Mouse (Mus musculus) urinary bladder, postnatal 10 days (tissue): Measurements from ENCODE around the gene Apold1.

Experiments
- DNase-seq: peaks from one replicate; pipeline ENCODE4 v3.0.0; 2022; ENCODE audit warnings: low spot score

Gene Apold1

DNA sequence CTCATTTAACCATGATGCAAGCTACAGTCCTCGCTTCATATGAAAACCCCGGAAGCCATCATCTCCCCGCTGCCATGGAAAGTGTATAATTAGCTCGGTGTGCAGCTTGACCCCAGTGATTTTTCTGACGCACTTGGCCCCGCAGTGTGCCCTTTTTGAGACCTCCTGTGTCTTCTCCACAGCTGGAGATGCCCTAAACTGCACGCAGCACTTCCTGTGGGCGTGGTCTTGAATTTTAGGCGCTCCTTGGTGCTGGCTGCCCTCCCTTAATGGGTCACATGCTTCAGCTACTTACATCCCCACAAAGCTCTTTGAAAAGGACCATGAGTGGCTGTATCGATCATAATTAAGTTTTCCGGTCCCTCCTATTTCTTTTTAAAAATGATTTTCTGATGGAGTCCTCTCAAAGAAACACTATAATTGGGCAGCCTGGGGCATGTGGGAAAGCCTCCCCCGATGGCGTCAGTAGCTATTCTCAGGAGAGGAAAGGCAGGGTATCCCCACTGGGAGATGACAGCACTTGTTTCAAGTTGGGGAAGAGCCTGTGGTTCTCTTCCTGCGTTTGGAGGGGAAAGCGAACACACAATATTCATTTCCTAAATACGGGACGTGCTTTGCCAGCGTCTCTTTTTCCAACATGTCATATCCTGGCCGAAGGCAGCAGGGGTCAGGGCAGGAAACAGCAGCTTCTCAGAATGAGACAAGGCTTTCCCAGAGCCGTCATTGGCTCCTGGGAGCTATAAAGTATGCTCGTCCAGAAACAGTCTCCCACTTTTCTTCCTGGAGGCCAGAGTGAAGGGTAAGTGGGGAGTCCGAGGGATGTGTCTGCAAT, at the start of gene Apold1:
TSS of gene Apold1 (plus strand) at position 488 of the 832 bp plus-strand sequence.
- DNase-seq, result no peak

DNA sequence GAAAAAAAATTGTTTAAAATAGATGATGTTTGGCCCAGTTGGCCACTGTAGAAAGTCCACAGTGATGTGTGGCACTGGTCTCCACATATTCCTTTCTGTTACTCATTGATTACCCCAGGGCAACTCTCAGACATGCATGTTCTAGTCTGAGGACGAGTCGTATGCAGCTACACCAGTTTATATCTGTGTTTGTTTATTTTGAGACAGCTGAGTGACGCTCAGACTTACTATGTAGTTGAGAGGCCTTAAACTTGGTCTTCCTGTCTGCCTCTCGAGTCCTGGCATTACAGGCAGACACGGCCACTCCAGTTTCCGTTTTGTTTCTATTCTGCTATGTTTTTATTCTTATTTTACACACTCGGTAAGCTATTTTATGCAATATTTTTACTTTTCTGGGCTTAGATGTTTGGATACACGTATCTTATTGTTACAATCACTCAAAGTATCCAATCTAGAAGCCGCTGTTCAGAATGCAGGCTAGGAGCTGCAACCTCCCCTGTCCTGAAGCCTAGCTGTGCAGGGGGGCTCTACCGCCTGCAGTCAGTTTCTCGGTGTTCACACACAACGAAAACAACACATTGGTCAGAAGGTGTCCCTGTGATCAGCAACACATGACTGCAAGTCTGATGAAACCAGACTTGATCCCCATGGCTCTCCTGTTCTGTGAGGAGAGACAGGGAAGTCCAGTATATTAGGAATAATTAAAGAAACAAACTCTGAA, 48.9 kb upstream of the Apold1 start:
- no peak for DNase-seq

DNA sequence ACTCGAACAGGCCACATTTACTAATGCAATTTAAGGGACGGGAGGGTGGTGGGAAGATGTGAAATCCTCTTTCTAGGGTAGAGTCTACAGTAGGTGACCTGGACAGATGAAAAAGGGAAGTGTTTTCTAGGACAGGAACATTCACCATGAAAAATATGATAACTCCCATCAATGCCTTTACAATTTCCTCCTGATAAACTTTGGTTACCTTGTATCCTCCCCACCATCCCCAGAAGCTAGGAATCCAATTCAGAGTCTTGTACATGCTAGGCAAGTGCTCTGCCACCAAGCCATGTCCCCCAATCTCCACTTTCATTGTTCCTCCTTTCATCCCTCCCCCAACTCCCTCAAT, 48.3 kb upstream of the Apold1 start:
- DNase-seq, result no peak

DNA sequence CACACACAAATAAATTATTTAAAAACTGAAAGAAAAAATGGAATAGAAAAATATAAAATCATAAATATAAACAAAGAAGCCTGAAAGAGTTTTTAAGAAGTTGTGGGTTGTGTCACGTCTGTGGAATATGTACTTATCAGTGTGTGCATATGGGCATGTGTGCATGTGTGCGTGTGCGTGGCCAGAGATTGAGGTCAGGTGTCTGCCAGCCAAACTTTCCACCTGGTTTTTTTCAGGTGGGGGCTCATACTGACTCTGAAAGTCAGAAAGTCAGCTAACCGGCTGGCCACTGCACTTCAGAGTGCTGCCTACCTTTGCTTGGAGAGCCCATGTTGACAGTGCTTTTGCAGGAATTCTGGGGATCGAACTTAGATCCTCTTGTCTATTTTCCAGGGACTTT, 47.2 kb upstream of the Apold1 start:
- no peak for DNase-seq

DNA sequence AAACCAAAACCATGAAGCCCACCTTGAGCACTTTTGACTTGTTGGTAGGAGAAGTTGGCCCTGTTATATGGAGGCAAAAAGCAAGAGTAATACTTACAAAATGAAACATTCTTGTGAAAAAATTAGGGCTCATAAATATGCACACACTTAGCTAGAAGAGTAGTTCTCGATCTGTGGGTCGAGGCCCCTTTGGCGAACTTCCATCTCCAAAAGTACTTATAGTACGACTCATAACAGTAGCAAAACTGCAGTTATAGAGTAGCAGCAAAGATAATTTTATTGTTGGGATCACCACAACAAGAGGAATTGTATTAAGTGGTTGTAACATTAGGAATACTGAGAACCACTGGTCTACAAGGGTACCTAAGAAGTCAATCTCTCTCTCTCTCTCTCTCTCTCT, 41.7 kb upstream of the Apold1 start:
- no peak for DNase-seq

DNA sequence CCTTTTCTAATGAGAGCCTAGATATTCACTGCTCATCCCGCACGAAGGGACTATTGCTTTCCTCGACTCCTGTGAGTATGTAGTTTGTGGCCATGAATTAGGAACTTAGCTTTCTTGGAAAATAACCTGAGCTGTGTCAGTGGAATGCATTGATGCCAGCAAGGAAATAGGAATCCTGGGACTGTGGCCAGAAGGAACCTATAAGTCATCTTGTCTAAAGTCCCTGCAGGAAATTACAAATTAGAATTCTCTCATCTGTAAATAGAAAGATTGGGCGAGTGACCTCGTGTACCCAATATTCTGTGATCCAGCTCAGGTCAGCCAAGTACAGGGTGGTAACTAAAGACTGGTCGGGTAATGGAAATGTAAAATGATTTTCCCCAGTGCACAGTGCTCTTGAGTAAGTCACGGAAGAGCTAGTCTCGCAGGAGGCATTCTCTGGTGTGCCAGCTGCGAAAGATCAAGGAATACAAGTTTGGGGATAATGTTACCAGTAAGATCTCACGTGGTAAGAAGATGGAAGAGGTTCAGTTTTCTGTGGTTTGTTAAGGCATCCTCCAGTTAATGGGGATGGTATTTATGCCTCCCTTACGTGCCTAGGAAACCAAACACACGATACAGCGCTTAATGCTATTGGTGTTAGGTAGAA, 37.6 kb upstream of the Apold1 start:
- DNase-seq, result no peak

DNA sequence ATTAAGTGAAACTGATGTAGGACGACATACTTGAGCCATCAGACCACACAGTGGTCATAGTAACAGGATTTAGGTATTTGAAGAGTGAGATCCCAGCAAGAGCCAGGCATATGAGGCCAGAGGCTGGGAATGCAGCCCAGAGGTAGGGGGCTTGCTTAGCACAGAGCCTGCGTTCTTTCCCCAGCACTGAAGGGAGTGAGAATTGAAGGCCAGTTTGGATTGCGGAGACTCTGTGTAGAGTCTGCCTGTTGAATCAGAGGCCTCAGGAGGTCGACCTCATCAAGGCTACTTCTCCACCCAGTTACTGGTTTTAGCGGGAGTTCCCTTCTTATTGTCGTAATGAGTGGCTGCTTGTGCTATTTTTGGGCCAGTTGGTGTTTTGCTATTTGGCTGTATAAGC, 35.5 kb upstream of the Apold1 start:
- DNase-seq, result no peak

DNA sequence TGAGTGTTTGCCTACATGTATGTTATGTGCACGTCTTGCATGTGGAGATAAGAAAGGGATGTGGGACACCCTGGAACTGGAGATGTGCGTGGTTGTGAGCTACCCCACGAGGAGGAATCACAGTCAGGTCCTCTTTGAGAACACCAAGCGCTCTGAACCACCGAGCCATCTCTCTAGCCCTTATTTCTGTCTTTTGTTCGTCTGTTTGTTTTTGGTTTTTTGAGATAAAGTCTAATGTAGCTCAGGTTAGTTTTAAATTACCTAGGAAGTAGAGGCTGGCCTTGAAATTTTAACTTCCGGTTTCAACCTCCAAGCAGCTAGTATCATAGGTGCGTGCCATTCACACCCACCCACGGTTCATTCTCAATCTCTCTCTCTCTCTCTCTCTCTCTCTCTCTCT, 34.7 kb upstream of the Apold1 start:
- DNase-seq, result no peak

DNA sequence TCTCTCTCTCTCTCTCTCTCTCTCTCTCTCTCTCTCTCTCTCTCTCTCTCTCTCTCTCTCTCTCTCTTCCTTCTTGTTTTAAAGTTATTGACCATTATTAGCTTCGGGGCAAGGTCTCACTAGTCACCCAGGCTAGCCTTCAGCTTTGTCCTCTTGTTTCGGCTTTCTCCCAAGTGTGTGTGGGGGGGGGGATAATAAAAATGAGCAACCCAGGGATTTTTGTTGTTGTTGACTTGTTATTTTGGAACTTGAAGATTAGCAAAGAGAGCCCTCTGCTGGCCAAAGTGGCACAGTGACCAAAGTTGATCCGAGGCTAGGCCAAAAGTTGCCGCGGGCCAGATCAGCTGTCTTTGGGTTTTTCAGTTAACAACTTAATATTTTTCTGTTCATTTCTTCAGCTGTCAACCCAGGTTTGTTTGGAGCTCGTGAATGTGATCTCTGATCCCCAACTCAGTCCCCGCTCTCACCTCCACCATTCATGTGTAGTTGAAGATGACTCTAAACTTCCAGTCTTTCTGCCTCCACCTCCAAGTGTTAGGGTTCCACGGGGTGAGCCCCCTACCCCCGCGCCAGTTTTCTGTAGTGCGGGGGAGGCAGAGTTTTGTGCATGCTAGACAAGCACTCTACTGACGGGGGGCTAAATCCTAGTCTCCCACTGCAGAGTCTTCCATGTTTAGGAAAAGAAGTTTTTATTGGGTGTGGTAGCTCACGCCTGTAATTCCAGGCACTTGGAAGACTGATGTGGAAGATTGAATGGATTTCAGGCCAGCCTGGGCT, 34.0 kb upstream of the Apold1 start:
- no peak for DNase-seq

DNA sequence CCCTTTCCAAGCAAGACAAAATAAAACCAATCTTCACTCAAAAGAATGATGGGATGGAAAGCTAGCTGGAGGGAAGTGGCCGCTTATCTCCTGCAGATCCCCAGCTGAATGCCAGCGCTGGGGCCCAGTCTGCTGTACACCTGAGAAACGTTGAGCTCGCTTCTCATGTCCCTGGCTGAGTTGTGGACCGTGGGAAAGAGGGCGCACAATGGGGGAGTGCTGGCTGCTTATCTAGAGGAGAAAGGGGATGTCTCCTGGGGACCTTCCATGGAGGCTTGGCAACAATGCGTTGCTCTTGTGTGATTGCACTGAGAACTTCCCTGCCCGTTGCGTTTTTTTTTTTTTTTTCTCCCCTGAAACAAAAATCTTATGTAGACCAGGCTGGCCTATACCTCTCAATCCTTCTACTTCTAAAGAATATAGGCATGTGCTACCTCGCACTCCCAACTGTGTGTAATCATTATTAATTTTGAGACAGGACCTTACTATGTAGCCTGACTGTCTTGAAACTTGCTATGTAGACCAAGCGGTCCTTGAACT, 32.9 kb upstream of the Apold1 start:
- DNase-seq, result no peak

DNA sequence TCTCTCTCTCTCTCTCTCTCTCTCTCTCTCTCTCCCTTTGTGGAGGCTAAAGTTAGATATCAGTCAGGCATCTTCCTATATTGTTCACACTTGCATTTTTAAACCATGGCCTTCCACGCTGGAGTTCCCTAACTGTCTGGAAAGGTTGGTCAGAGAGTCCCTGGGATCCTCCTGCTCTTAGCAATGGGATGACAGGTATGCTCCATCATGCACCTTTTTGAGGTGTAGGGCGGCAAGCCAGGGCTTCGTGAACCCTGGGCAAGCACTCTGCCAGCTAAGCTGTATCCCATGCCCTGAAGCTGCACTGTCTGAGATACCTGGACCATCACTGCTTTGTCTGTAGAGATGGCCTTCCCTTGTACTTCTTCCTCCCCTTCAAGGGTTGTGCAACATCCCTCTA, 32.3 kb upstream of the Apold1 start:
- DNase-seq, result no peak

DNA sequence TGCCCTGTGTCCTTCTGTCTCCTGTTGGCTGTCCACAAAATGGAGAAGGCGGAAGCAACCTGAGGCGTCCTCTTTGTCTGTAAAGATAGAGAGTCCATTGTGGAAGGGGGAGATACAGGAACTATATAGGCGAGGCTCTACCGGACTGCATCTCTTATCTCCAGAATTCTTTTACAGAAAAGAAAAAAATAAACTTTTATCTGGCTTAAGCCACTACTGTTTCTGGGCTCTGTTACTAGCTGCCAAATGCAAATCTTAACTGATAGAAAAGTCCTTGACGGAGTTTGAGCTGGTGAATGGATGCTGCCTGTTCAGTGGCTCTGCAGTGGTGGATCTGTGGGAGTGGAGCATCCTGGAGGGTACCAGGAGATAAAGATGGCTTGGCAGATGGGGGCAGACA, 30.2 kb upstream of the Apold1 start:
- no peak for DNase-seq

DNA sequence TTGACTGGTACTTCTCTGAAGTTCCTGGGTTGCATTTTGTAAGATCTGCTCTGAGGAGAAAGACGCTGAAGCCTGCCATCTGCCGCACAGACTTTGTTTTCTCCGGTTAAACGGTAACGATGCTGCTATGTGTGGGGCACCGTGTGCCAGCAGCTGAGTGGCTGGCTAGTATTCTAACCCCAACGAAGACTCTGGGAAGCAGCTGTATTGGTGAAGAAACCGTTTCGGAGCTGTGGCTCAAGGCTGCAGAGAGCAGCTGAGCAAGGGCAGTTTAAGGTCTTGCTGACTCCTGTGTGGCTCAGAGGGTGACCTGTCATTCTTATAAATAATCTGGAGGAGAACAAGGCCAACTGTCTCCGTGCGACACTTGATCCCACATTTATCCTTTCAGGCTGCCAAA, 27.5 kb upstream of the Apold1 start:
- no peak for DNase-seq

DNA sequence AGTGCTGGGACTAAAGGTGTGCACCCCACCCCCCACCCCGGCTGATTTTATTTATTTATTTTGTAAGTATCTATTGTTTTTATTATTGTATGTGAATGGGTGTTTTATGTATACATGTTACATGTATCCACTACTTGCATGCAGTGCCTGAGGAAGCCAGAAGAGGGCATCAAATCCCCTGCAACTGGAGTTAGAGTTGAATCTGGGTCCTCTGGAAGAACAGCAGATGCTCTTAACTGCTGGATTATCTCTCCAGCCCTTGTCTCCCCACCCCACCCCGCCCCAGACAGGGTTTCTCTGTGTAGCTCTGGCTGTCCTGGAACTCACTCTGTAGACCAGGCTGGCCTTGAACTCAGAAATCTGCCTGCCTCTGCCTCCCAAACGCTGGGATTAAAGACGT, 25.1 kb upstream of the Apold1 start:
- DNase-seq, result no peak

DNA sequence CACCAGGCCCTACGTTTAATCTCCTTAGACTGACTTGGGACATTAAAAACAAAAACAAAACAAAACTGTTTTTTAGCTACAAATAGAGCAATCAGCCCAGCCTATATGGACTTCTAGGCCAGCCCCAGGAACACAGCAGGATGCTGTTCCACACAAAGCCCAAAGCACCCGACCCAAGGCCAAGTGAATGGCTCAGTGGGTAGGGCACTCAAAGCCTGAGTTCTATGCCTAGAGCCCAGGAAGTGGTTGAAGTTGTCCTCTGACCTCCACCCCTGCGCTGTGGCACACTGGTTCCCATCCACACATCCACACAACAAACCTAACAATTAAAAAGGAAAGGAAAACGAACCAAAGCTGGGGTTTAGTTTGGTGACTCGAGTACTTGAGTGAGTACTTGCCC, 20.2 kb upstream of the Apold1 start:
- no peak for DNase-seq

DNA sequence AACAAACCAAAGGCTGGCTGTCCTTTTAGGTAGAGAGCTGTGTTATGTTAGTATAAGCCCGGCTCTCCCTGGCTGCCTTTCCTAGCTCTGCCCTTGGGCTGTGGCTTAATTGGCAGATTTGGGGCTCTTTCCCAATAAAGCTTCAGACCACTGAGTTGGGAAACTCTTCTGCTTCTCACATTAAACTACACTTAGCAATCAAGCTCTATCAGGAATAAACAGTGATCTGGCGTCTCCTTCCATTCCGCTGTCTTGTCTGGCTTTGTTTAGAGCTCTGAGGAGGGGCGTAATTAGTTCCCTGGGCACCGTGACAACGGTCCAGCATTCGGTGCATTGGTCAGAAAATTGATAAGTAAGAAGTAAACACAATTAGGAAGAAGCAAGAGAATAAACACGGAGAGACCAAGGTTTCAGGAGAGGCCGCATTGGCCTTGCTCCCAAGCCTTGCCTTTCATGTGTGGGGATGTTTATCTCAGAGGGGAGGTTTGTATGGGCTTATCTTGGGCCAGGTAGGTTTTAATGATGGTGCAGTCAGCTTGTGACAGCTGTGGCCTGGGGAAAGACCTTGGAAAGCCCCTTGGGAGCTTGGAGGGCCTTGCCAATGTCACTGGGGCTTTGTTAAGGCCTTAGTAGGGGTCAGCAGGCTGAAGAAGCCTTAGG, 19.5 kb upstream of the Apold1 start:
- DNase-seq, result no peak

DNA sequence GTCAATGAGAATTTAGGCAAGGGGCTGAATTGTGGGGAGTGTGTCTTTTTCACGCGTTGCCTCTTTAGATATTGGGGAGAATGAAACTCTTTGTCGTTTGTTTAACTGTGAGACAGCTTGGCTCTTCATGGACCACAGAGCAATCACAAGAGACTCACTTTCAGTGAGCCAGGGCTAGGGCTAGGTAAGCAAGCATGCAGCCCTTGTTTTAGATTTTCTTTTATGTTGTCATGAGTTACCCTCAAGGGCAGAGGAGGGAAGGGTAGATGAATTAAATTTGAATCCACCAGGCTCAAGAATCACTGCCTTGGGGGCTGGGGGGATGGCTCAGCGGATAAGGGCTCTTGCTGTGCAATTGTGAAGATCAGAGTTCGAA, 19.0 kb upstream of the Apold1 start:
- no peak for DNase-seq

DNA sequence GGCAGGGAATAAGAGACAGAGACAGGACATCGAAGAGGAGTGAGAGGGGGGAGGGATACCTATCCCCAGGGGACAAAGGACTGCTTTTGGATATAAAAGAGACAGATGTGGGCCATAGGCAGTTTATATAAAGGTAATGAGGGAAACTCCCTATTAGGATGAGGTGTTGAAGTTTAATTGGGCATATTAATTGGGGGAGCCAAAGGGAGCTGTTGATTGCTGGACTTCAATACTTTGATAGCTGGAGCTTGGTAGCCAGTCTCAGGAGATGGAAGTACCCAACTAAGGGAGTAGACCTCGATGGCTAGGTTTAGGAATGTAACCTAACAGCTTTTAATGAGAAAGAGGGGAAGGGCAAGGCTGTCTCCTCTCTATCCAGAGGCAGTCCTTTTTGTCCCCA, 17.6 kb upstream of the Apold1 start:
- DNase-seq, result no peak

DNA sequence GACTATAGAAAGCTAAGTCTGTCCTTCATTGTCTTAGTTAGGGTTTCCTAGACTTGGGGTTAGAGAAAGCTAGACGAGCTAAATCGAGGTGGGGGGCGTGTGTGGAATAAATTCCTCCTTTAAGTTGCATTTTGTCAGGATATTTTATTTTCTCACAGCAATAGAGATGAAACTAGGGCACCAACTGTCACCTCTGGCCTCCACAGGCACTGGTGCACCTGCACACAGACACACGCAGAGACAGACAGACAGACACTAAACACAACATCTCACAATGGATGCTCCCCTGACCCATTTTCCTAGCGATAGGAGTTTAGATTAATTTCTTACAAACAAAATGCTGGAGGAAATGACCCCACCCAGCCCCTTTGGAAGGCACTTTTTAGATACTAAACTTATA, 14.8 kb upstream of the Apold1 start:
- DNase-seq, result no peak

DNA sequence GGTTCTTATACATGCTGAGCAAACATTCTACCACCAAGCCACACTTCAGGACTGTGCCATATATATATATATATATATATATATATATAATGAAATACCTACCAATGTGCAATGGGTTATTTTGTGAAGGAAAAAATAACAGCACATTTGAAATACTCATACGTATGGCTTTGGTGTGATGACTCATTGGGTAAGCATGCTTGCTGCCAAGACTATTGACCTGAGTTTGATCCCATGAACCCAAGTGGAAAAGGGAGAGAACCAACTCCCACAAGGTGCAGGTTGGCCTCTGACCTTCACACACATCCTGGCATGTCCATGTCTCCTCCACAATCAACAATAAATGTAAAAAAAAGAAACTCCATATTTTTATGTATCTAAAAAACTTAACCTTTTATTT, 13.2 kb upstream of the Apold1 start:
- no peak for DNase-seq

DNA sequence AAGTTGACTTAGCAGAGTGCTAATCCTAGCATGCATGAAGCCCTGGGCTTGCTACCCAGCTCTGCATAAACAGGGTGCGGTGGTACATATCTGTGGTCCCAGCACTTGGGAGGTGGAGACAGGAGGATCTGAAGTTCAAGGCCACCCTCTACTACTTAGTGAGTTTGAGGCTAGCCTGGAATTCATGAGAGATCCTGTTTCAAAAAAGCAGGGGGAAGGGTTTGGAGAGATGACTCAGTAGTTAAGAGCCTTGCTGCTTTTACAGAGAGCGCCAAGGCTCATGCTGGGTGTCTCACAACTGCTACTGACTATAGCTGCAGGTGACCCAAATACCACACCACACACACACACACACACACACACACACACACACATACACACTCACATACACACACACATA, 12.0 kb upstream of the Apold1 start:
- no peak for DNase-seq

DNA sequence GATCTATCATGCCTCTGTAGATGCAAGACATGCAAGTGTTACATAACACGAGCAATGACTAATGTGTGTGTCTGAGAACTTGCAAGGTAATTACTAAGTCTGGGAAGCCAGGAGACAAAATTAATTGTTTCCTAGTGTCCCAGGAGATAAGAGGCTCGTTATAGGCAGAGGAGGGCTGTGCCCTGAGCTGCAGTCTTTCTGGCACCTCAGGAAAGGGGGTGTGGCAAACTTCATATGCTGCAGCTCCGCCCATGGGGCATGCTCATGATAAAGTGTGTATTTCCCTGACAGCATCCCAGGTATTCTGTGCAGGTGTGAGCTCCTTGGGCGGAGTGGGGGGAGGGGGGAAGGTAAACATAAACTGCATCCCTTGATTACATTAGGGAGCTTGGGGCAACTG, 9.4 kb upstream of the Apold1 start:
- no peak for DNase-seq
